Mouse (Mus musculus) neural tube, embryonic 15.5 days (tissue): Measurements from ENCODE around the gene Gpd1. TPM values are rescaled to one million over a fixed set of nuclear protein-coding genes. Genes with fewer than 3 reads are reported as not detected.

Experiments used
- ATAC-seq: fragments of 200-750 bp; cut with Nextera tagmentation; 2 replicates; pipeline ENCODE4 v1.8.0; 2017; ENCODE audit warnings: mild to moderate bottlenecking, moderate TSS enrichment, moderate library complexity; ENCODE audit not compliant: low FRiP score
- H3K27ac ChIP-seq: fragments of 300-500 bp; sonication (generic); replicated peaks from 2 replicates; pipeline ENCODE4 v1.5.1; 2015; ENCODE audit warnings: mild to moderate bottlenecking, inconsistent platforms
- H3K27me3 ChIP-seq: fragments of 300-500 bp; sonication (generic); replicated peaks from 2 replicates; pipeline ENCODE4 v1.6.1; 2015; ENCODE audit warnings: inconsistent platforms
- H3K36me3 ChIP-seq: fragments of 300-500 bp; sonication (generic); 2 replicates; pipeline ENCODE4 v1.6.1; 2015; ENCODE audit warnings: inconsistent platforms
- H3K4me1 ChIP-seq: fragments of 300-500 bp; sonication (generic); 2 replicates; pipeline ENCODE4 v1.6.1; 2015; ENCODE audit warnings: inconsistent platforms
- H3K4me2 ChIP-seq: fragments of 300-500 bp; sonication (generic); 2 replicates; pipeline ENCODE4 v1.6.1; 2015; ENCODE audit warnings: inconsistent platforms, mild to moderate bottlenecking, moderate library complexity
- H3K4me3 ChIP-seq: fragments of 300-500 bp; sonication (generic); replicated peaks from 2 replicates; pipeline ENCODE4 v1.5.1; 2015; ENCODE audit warnings: mild to moderate bottlenecking, inconsistent platforms
- H3K9ac ChIP-seq: fragments of 300-500 bp; sonication (generic); replicated peaks from 2 replicates; pipeline ENCODE4 v1.6.1; 2015; ENCODE audit warnings: mild to moderate bottlenecking, inconsistent platforms
- H3K9me3 ChIP-seq: fragments of 300-500 bp; sonication (generic); replicated peaks from 2 replicates; pipeline ENCODE4 v1.6.1; 2016; ENCODE audit warnings: inconsistent platforms
- WGBS: fragments of 180-500 bp; shearing (Covaris S2); methylation state at CpG from one replicate; pipeline ENCODE4 v1.1.7; 2015; ENCODE audit warnings: mixed read lengths; 5-methylcytosine and 5-hydroxymethylcytosine counted together
- polyA plus RNA-seq: library from polyadenylated mRNA; unstranded; fragments of >200 nt; fragmentation: Nextera tagmentation; extraction: Ambion mirVana; gene quantifications from 2 replicates; pipeline ENCODE4 v1.2.1, GENCODE M21; 2015

Gpd1 gene
- polyA plus RNA-seq, 1 experiment from 2014 or later, result 5.2 TPM

DNA sequence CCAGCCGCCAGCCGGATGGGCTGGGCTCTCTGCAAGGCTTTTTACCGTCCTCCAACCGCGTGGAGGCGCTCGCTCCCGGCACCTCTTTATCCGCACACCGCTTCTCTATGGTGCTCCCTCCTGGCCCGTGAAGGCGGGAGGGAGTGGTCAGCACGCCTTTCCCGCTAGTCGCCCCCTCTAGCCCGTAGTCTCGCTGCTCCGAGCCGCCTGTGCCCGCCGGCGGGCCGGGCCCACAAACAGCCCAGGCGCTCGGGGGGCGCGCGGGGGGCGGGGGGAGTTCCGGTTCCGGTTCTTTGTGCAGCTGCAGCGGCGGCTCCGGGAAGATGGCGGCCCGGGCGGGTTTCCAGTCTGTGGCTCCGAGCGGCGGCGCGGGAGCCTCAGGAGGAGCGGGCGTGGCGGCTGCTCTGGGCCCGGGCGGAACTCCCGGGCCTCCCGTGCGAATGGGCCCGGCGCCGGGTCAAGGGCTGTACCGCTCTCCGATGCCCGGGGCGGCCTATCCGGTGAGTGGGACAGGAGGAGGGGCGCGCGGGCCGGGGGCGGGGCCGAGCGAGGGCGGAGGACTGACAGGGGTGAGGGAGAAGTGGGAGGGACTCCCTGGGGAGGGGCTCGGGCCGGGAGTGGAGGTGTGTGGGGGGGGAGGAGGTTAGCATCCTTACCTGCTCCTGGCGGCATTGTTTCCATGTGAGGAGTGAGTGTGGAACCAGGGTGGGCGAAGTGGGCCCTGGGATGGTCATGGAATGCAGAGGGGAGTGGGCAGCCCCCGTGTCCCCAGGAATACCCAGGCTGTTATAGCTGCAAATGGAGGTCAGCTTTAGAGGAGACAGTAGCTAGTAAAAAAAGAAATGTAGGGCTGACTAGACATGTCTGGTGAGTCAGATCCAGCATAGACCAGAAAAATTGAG, 15.1 kb upstream of the Gpd1 start, which contains the start of gene Smarcd1:
Gene Smarcd1 (plus strand): TSS at position 131 of the 902 bp plus-strand sequence.
- peaks cover 36% of the 10 kb centered on the region for H3K36me3 ChIP-seq
- peak within 1 kb of the TSS; percentile 93 for H3K9ac ChIP-seq
- H3K9me3 ChIP-seq, result no peaks in the 10 kb centered on the region
- under 1% methylated on average over 69 of the region's 71 CpGs for WGBS
- peak within 1 kb of the TSS; percentile 84 for H3K4me3 ChIP-seq
- peaks cover 36% of the 10 kb centered on the region for H3K4me1 ChIP-seq
- peak within 1 kb of the TSS; percentile 82 for H3K4me2 ChIP-seq
- no peaks in the 10 kb centered on the region for H3K27me3 ChIP-seq
- peak; percentile 94 for ATAC-seq
- H3K27ac ChIP-seq, result peak within 1 kb of the TSS; percentile 98

GRCm38 (mm10) chr15:99703104-99703503, 14.2 kb upstream of the Gpd1 start:
- no peak for ATAC-seq
- Histone ChIP-seq H3K4me2 (peak overlapping the region; percentile 82), H3K27me3 (no peaks in the 10 kb centered on the region), H3K4me3 (peak overlapping the region; percentile 84), H3K36me3 (peaks cover 42% of the 10 kb centered on the region), H3K27ac (peak overlapping the region; percentile 98), H3K9ac (peak overlapping the region; percentile 93), H3K9me3 (no peaks in the 10 kb centered on the region), H3K4me1 (peaks cover 36% of the 10 kb centered on the region)
- WGBS, result 44% methylated on average over 9 of the region's 9 CpGs

DNA sequence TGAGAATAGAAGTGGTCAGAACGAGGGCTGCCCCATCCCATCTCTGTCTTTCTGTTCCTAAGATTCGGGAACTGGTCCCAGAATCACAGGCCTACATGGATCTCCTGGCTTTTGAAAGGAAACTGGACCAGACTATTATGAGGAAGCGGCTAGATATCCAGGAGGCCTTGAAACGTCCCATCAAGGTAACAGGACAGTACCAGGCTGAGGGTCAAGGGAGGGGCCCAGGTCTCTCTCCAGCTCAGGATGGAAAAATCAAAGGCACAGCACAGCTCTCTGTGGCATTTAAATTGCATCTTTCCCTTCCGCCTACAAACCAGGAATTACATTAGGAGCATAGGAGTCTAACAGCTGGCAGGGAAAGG, 13.7 kb upstream of the Gpd1 start:
- H3K4me3 ChIP-seq, result peak overlapping the region; percentile 84
- no peak for ATAC-seq
- peaks cover 36% of the 10 kb centered on the region for H3K4me1 ChIP-seq
- peak overlapping the region; percentile 93 for H3K9ac ChIP-seq
- H3K27ac ChIP-seq, result peak overlapping the region; percentile 98
- no peaks in the 10 kb centered on the region for H3K27me3 ChIP-seq
- no peaks in the 10 kb centered on the region for H3K9me3 ChIP-seq
- peaks cover 44% of the 10 kb centered on the region for H3K36me3 ChIP-seq
- peak overlapping the region; percentile 82 for H3K4me2 ChIP-seq
- WGBS, result 56% methylated on average over 5 of the region's 5 CpGs

DNA sequence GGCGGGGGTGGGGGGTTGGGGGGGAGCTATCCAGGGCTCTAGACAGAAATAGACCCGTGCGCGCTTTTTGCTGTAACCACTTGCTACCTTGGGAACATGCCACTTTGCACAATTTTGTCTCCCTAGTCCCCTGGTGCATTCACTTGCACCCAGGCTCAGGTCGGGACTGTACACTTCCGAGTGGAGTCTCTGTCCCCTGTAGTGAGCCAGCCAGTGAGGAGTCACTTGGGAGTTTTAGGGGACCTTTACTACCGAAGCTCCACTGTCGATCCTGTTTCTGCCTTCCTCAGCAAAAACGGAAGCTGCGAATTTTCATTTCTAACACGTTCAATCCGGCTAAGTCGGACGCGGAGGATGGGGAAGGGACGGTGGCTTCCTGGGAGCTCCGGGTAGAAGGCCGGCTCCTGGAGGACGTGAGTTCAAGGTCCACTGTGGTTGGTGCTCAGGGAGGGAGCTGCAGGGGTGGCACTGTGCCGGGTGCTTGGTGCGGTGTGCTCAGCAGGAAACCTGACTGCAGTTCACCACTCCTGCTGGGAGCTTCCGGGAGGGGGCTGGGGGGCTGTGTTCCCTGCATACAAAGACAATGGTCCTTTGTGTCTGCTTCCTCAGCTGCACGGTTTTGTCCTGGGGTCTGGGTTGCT, 13.2 kb upstream of the Gpd1 start:
- H3K36me3 ChIP-seq, result peaks cover 44% of the 10 kb centered on the region
- no peaks in the 10 kb centered on the region for H3K27me3 ChIP-seq
- H3K27ac ChIP-seq, result peak overlapping the region; percentile 98
- H3K9me3 ChIP-seq, result no peaks in the 10 kb centered on the region
- peak overlapping the region; percentile 84 for H3K4me3 ChIP-seq
- peaks cover 36% of the 10 kb centered on the region for H3K4me1 ChIP-seq
- no peak for ATAC-seq
- H3K9ac ChIP-seq, result peak overlapping the region; percentile 93
- WGBS, result 12% methylated on average over 23 of the region's 23 CpGs
- H3K4me2 ChIP-seq, result peak overlapping the region; percentile 82

- peaks cover 44% of the 10 kb centered on the region for H3K36me3 ChIP-seq
- peak overlapping the region; percentile 93; the same call in 1 of the 2 replicates for H3K9ac ChIP-seq
- no peak for ATAC-seq
- WGBS, result 7% methylated on average over 7 of the region's 7 CpGs
- H3K9me3 ChIP-seq, result no peaks in the 10 kb centered on the region
- H3K27me3 ChIP-seq, result no peaks in the 10 kb centered on the region
- peak overlapping the region; percentile 84 for H3K4me3 ChIP-seq
- H3K4me2 ChIP-seq, result peak overlapping the region; percentile 82
- peak overlapping the region; percentile 98 for H3K27ac ChIP-seq
- peaks cover 36% of the 10 kb centered on the region for H3K4me1 ChIP-seq
Measured at GRCm38 (mm10) chr15:99704881-99705280, 12.4 kb upstream of the Gpd1 start.

- Histone ChIP-seq H3K9me3 (no peaks in the 10 kb centered on the region), H3K36me3 (peaks cover 49% of the 10 kb centered on the region)
- WGBS, result 66% methylated on average over 11 of the region's 11 CpGs
Measured at GRCm38 (mm10) chr15:99705440-99706048, 11.8 kb upstream of the Gpd1 start, which contains the start of gene Gm17349. Gm17349 (minus strand) TSS chr15:99705490.

GRCm38 (mm10) chr15:99708176-99708575, 9.1 kb upstream of the Gpd1 start:
- no peak for ATAC-seq
- H3K27me3 ChIP-seq, result no peaks in the 10 kb centered on the region
- no peak overlapping the region for H3K4me2 ChIP-seq
- peaks cover 75% of the 10 kb centered on the region for H3K36me3 ChIP-seq
- H3K4me1 ChIP-seq, result peaks cover 23% of the 10 kb centered on the region
- H3K9ac ChIP-seq, result no peak overlapping the region
- no peak overlapping the region for H3K27ac ChIP-seq
- WGBS, result 97% methylated on average over 13 of the region's 13 CpGs
- no peaks in the 10 kb centered on the region for H3K9me3 ChIP-seq
- H3K4me3 ChIP-seq, result no peak overlapping the region

More at GRCm38 (mm10) chr15:99705440-99706048, 11.8 kb upstream of the Gpd1 start, which contains the start of gene Gm17349:
- H3K27me3 ChIP-seq, result no peaks in the 10 kb centered on the region
- H3K4me1 ChIP-seq, result peaks cover 36% of the 10 kb centered on the region
- peak within 1 kb of the TSS; percentile 93 for H3K9ac ChIP-seq
- H3K4me2 ChIP-seq, result peak within 1 kb of the TSS; percentile 82
- ATAC-seq, result no peak
- peak within 1 kb of the TSS; percentile 98 for H3K27ac ChIP-seq
- peak within 1 kb of the TSS; percentile 84 for H3K4me3 ChIP-seq

DNA sequence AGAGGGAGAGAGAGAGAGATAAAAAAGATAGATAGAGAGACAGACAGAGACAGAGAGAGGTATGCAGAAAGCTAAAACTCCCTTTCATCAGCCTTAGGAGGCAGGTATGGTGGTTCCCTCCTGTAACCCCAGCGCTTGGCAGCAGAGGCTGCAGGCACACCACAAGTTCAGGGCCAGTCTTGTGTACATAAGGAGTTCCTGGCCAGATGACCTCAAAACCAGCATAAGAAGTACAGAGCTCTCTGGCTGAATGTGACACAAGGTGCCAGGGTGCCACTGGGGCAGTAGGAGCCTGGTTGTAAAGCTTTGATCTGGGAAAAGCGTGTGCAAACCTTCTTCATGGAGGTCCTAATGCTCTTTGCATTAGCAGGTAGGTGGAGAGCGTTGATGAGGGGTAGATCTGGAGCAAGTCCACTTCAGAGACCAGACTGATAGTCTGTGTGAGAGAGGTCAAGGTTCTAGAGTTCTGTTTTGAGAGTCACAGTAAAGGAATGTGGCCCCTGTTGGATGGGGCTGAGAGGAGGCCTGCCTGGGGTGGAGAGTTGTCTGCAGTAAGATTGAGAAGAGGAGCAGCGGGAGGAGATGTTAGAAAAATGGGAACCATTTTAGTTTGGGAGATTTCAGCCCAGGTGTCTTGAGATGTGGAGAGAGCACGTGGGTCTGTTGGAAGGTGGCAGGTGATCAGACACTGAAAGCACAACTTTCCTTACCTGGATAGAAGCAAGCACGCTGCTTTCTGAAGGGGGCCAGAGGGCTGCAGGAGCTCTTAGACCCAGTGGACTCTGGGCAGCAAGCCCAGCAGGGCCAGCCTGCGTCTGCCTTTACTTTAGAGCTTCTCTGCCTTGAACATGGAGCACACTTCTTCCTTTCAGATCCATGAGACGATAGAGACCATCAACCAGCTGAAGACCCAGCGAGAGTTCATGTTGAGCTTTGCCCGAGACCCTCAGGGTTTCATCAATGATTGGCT, 6.8 kb upstream of the Gpd1 start:
- no peak for ATAC-seq
- H3K9ac ChIP-seq, result no peak overlapping the region
- no peaks in the 10 kb centered on the region for H3K27me3 ChIP-seq
- H3K4me1 ChIP-seq, result peaks cover 21% of the 10 kb centered on the region
- H3K27ac ChIP-seq, result no peak overlapping the region
- peaks cover 83% of the 10 kb centered on the region for H3K36me3 ChIP-seq
- no peak overlapping the region for H3K4me2 ChIP-seq
- H3K4me3 ChIP-seq, result no peak overlapping the region
- WGBS, result 92% methylated on average over 10 of the region's 10 CpGs
- no peaks in the 10 kb centered on the region for H3K9me3 ChIP-seq

DNA sequence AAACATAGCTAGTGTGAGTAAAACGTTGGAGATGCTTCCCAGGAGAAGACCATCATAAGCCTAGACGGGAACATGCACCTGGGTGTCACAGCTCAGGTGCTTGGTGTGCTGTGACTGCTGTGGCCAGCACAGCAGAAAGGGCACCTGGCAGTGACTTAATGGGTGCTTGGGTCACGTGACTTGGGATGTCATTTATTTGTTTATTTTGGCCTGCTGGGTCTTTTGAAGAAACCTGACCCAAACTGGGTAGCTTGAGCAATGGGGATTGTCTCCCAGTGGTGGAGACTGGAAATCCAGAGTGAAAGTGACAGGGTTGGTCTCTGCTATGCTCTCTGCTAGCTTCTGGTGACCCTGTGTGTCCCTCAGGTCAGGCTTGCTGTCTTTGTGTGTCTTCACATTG, 5.8 kb upstream of the Gpd1 start:
- H3K4me2 ChIP-seq, result no peak overlapping the region
- ATAC-seq, result no peak

DNA sequence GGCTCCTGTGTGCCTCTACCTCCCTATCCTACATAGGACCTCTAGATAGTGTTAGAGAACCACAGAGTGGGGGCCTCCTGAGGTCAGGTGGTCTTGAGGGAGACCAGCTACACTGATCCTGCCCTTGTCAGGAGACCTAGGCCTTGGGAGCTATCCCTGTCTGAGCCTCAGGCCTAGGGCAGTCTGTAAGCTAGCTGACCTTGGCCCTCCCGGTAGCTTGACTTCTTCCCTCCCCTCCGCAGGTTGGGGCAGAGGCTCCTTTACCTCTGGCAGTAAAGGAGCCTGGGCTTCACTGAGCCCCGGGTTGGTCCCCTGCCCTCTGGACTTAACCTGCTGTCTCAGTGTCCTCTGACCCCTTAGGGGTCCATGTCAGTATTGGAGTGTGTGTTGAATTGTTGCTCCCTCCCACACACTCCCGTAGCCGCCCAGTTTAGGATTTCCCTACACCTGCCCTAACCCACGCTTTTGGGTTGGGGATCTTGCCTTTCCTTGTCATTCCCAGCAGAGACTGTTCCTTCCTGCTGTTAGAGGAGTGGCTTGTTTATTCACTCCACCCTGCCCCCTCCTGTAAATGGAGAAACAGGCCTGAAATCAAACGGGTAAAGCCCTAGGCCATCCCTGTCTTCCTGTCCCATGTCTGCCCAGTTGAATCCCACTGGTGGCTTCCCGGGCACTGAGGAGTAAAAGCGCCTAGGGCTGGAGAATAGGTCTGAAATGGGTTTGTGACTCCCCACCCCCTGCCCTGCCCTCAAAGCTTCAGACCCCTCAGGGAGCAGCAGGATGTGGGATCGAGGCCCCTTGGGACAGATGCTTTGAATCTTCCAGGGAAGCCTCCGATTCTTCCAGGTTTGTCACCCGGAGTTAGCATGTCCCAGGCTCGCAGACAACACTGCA, 4.4 kb upstream of the Gpd1 start:
- peaks cover 63% of the 10 kb centered on the region for H3K36me3 ChIP-seq
- H3K4me2 ChIP-seq, result no peak overlapping the region
- no peak overlapping the region for H3K9ac ChIP-seq
- 0 out of 2 replicates have a peak overlapping the region, but pooled peaks have one; percentile 48 for H3K27ac ChIP-seq
- WGBS, result 64% methylated on average over 13 of the region's 13 CpGs
- no peaks in the 10 kb centered on the region for H3K27me3 ChIP-seq
- H3K4me1 ChIP-seq, result peaks cover 42% of the 10 kb centered on the region
- no peak for ATAC-seq
- H3K4me3 ChIP-seq, result no peak overlapping the region
- H3K9me3 ChIP-seq, result no peaks in the 10 kb centered on the region

More for the DNA sequence above, 5.8 kb upstream of the Gpd1 start:
- WGBS, result 71% methylated on average over 3 of the region's 3 CpGs
- Histone ChIP-seq H3K9me3 (no peaks in the 10 kb centered on the region), H3K4me1 (peaks cover 29% of the 10 kb centered on the region), H3K36me3 (peaks cover 75% of the 10 kb centered on the region), H3K4me3 (no peak overlapping the region), H3K27ac (no peak overlapping the region), H3K9ac (no peak overlapping the region), H3K27me3 (no peaks in the 10 kb centered on the region)
